Mouse (Mus musculus) hindbrain, embryonic 11.5 days (tissue): Measurements from ENCODE around the gene Cers1. TPM values are rescaled to one million over a fixed set of nuclear protein-coding genes. Genes with fewer than 3 reads are reported as not detected.
A peak's percentile ranks its signal among the peaks of the same experiment; 100 is the strongest.

Experiments
- ATAC-seq: fragments of 200-750 bp; cut with Nextera tagmentation; 2 replicates; pipeline ENCODE4 v1.8.0; 2017; ENCODE audit warnings: mild to moderate bottlenecking, moderate TSS enrichment, moderate library complexity; ENCODE audit not compliant: low FRiP score
- DNase-seq: peaks from one replicate; pipeline ENCODE4 v3.0.0-alpha.2; 2015; ENCODE audit warnings: low spot score
- H3K27ac ChIP-seq: fragments of 300-500 bp; sonication (generic); 2 replicates; pipeline ENCODE4 v1.5.1; 2014; ENCODE audit warnings: mild to moderate bottlenecking, low read depth, low read length
- H3K27me3 ChIP-seq: fragments of 300-500 bp; sonication (generic); 2 replicates; pipeline ENCODE4 v1.6.1; 2014; ENCODE audit warnings: mild to moderate bottlenecking, low read length, moderate library complexity, mixed read lengths; ENCODE audit not compliant: control insufficient read depth, insufficient read depth
- H3K36me3 ChIP-seq: fragments of 300-500 bp; sonication (generic); 2 replicates; pipeline ENCODE4 v1.6.1; 2014; ENCODE audit warnings: mild to moderate bottlenecking, low read length, moderate library complexity, mixed read lengths; ENCODE audit not compliant: control insufficient read depth, insufficient read depth
- H3K4me1 ChIP-seq: fragments of 300-500 bp; sonication (generic); replicated peaks from 2 replicates; pipeline ENCODE4 v1.6.1; 2014; ENCODE audit warnings: low read length, mixed read lengths; ENCODE audit not compliant: control insufficient read depth, insufficient read depth
- H3K4me2 ChIP-seq: fragments of 300-500 bp; sonication (generic); replicated peaks from 2 replicates; pipeline ENCODE4 v1.6.1; 2014; ENCODE audit warnings: mild to moderate bottlenecking, low read depth, low read length
- H3K4me3 ChIP-seq: fragments of 300-500 bp; sonication (generic); 2 replicates; pipeline ENCODE4 v1.5.1; 2014; ENCODE audit warnings: low read depth, low read length
- H3K9ac ChIP-seq: fragments of 300-500 bp; sonication (generic); 2 replicates; pipeline ENCODE4 v1.6.1; 2014; ENCODE audit warnings: low read depth, low read length
- H3K9me3 ChIP-seq: fragments of 300-500 bp; sonication (generic); 2 replicates; pipeline ENCODE4 v1.6.1; 2016; ENCODE audit warnings: low read length; ENCODE audit not compliant: control insufficient read depth
- WGBS: fragments of 180-500 bp; shearing (Covaris S2); extraction: QIAGEN DNeasy Blood & Tissue Kit; methylation state at CpG from one replicate; pipeline ENCODE4 v1.1.7; 2014; 5-methylcytosine and 5-hydroxymethylcytosine counted together
- polyA plus RNA-seq: library from polyadenylated mRNA; unstranded; fragments of >200 nt; fragmentation: Nextera tagmentation; extraction: Ambion mirVana; gene quantifications from 2 replicates; pipeline ENCODE4 v1.2.1, GENCODE M21; 2014

Gene Cers1
- polyA plus RNA-seq, 1 experiment from 2014 or later: 5.7 TPM

GRCm38 (mm10) chr8:70327512-70327911, 11.9 kb downstream of the Cers1 start:
- Histone ChIP-seq H3K27ac (no peak overlapping the region), H3K4me3 (no peak overlapping the region), H3K9ac (no peak overlapping the region), H3K36me3 (peaks cover 2% of the 10 kb centered on the region; the same call in 1 of the 2 replicates), H3K4me2 (no peak overlapping the region), H3K9me3 (no peaks in the 10 kb centered on the region), H3K27me3 (peaks cover 5% of the 10 kb centered on the region), H3K4me1 (peaks cover 21% of the 10 kb centered on the region)
- no peak for DNase-seq
- ATAC-seq: no peak
- 97% methylated on average over 6 of the region's 6 CpGs for WGBS

GRCm38 (mm10) chr8:70329124-70329834, 13.7 kb downstream of the Cers1 start, which contains the start of gene Gdf1:
Gene Gdf1 (plus strand): TSS chr8:70329817.
- 0 out of 2 replicates have a peak within 1 kb of the TSS, but pooled peaks have one; percentile 8 for H3K4me3 ChIP-seq

GRCm38 (mm10) chr8:70329835-70330740, 14.5 kb downstream of the Cers1 start:
- Histone ChIP-seq H3K4me2 (peak overlapping the region; percentile 32), H3K9ac (no peak overlapping the region; the same call in 1 of the 2 replicates), H3K27me3 (peaks cover 5% of the 10 kb centered on the region), H3K36me3 (peaks cover 6% of the 10 kb centered on the region), H3K27ac (no peak overlapping the region), H3K4me3 (0 out of 2 replicates have a peak overlapping the region, but pooled peaks have one; percentile 8), H3K4me1 (peaks cover 21% of the 10 kb centered on the region), H3K9me3 (no peaks in the 10 kb centered on the region)
- DNase-seq: peak; percentile 55
- peak; percentile 59 for ATAC-seq
- WGBS: 4% methylated on average over 45 of the region's 45 CpGs

More at GRCm38 (mm10) chr8:70329124-70329834, 13.7 kb downstream of the Cers1 start, which contains the start of gene Gdf1:
- no peak for ATAC-seq
- H3K9me3 ChIP-seq: no peaks in the 10 kb centered on the region
- H3K9ac ChIP-seq: no peak within 1 kb of the TSS; the same call in 1 of the 2 replicates
- peaks cover 5% of the 10 kb centered on the region for H3K27me3 ChIP-seq
- H3K4me1 ChIP-seq: peaks cover 21% of the 10 kb centered on the region
- 21% methylated on average over 14 of the region's 14 CpGs for WGBS
- no peak for DNase-seq
- peak within 1 kb of the TSS; percentile 32 for H3K4me2 ChIP-seq
- no peak within 1 kb of the TSS for H3K27ac ChIP-seq
- peaks cover 4% of the 10 kb centered on the region; the same call in 1 of the 2 replicates for H3K36me3 ChIP-seq

- Histone ChIP-seq H3K27ac (no peak overlapping the region), H3K27me3 (peaks cover 5% of the 10 kb centered on the region), H3K4me1 (peaks cover 21% of the 10 kb centered on the region), H3K4me3 (0 out of 2 replicates have a peak overlapping the region, but pooled peaks have one; percentile 8), H3K4me2 (peak overlapping the region; percentile 18), H3K9ac (no peak overlapping the region; the same call in 1 of the 2 replicates), H3K36me3 (peaks cover 10% of the 10 kb centered on the region), H3K9me3 (no peaks in the 10 kb centered on the region)
- ATAC-seq (peak; percentile 85), DNase-seq (peak; percentile 80)
- 25% methylated on average over 52 of the region's 53 CpGs for WGBS
Observed at GRCm38 (mm10) chr8:70330741-70331364, 15.3 kb downstream of the Cers1 start.

- Histone ChIP-seq H3K4me2 (no peak overlapping the region), H3K36me3 (peaks cover 13% of the 10 kb centered on the region), H3K4me3 (no peak overlapping the region), H3K4me1 (peaks cover 21% of the 10 kb centered on the region), H3K27me3 (peaks cover 5% of the 10 kb centered on the region), H3K9ac (no peak overlapping the region), H3K27ac (no peak overlapping the region), H3K9me3 (no peaks in the 10 kb centered on the region)
- DNase-seq (peak; percentile 40), ATAC-seq (peak; percentile 4; the same call in 1 of the 2 replicates)
- WGBS: 61% methylated on average over 19 of the region's 19 CpGs
Observed at GRCm38 (mm10) chr8:70331526-70331925, 16.0 kb downstream of the Cers1 start.

- Histone ChIP-seq H3K36me3 (peaks cover 13% of the 10 kb centered on the region), H3K9me3 (no peaks in the 10 kb centered on the region), H3K27ac (no peak overlapping the region), H3K9ac (no peak overlapping the region), H3K4me2 (no peak overlapping the region), H3K27me3 (peaks cover 5% of the 10 kb centered on the region), H3K4me3 (no peak overlapping the region), H3K4me1 (peaks cover 21% of the 10 kb centered on the region)
- ATAC-seq: peak; percentile 68
- 23% methylated on average over 41 of the region's 41 CpGs for WGBS
- DNase-seq: peak; percentile 92
Observed at GRCm38 (mm10) chr8:70332070-70332877, 16.7 kb downstream of the Cers1 start.

GRCm38 (mm10) chr8:70332878-70333202, 17.3 kb downstream of the Cers1 start:
- Histone ChIP-seq H3K27me3 (peaks cover 5% of the 10 kb centered on the region), H3K9ac (no peak overlapping the region), H3K4me2 (no peak overlapping the region), H3K4me1 (peaks cover 21% of the 10 kb centered on the region), H3K36me3 (peaks cover 13% of the 10 kb centered on the region), H3K4me3 (no peak overlapping the region), H3K27ac (no peak overlapping the region), H3K9me3 (no peaks in the 10 kb centered on the region)
- no peak for DNase-seq
- no peak for ATAC-seq
- 92% methylated on average over 6 of the region's 6 CpGs for WGBS

- Histone ChIP-seq H3K4me2 (no peak overlapping the region), H3K27ac (no peak overlapping the region), H3K4me1 (no peaks in the 10 kb centered on the region), H3K9me3 (no peaks in the 10 kb centered on the region), H3K27me3 (no peaks in the 10 kb centered on the region), H3K9ac (no peak overlapping the region), H3K4me3 (no peak overlapping the region), H3K36me3 (peaks cover 29% of the 10 kb centered on the region)
- ATAC-seq (no peak), DNase-seq (no peak)
- WGBS: 94% methylated on average over 7 of the region's 7 CpGs
Observed at GRCm38 (mm10) chr8:70338931-70339330, 23.4 kb downstream of the Cers1 start.
